Mouse (Mus musculus): ENCODE measurements around the gene Gm21704. TPM values are rescaled to one million over a fixed set of nuclear protein-coding genes. Genes with fewer than 3 reads are reported as not detected.
"Not testable (repeated sequence)": the region's sequence is repeated elsewhere in the genome, so short reads cannot be mapped to it uniquely, and the experiment has no call there.

The Gm21704 gene
- polyA plus RNA-seq (2012), result not detected in 2 replicates

DNA sequence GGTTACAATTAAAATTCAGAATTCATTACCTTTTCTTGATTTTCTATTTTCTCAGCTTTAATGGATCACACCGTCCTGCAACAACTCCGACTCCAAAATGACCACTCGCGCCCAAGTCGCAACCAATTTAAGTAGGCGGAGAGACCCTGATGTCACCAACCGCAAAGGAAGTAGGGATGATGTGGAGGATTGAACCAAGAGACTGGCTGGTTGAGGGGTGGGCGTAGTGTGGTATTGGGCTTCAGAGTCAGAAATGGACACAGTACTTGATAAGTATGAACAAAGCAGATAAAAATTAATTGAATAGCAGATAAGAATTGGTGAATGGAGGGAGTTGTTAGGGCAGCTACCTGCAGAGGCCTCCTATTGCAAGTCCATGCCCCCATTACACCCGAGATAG is at the start of gene Gm21704, which contains the start of gene Gm21708:
Gene Gm21704, minus strand, starts transcription at position 101 of the 400 bp plus-strand sequence.
Gene Gm21708, minus strand, starts transcription at position 101 of the 400 bp plus-strand sequence.
- not testable (repeated sequence) for TF ChIP-seq GATA1 (IDR thresholded peaks at IDR 0.05; ENCODE audit: low read length)

DNA sequence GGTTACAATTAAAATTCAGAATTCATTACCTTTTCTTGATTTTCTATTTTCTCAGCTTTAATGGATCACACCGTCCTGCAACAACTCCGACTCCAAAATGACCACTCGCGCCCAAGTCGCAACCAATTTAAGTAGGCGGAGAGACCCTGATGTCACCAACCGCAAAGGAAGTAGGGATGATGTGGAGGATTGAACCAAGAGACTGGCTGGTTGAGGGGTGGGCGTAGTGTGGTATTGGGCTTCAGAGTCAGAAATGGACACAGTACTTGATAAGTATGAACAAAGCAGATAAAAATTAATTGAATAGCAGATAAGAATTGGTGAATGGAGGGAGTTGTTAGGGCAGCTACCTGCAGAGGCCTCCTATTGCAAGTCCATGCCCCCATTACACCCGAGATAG is 64.7 kb downstream of the Gm21704 start, which contains the start of gene Gm21693:
Gene Gm21693, minus strand, starts transcription at position 101 of the 400 bp plus-strand sequence.
- not testable (repeated sequence) for TF ChIP-seq GATA1 (IDR thresholded peaks at IDR 0.05; ENCODE audit: low read length)

Other genes with a start within 250 kb of the Gm21704 start
- gene Gm21677, start 103.7 kb downstream of the Gm21704 start, polyA plus RNA-seq (2012), result not detected in 2 replicates
- gene Gm21693, start 64.8 kb downstream of the Gm21704 start, polyA plus RNA-seq (2012), result not detected in 2 replicates
- gene Gm21708, start within 50 bp of the Gm21704 start, polyA plus RNA-seq (2012), result not detected in 2 replicates

Data from G1E-ER4 (cell line).